Mouse (Mus musculus) intestine, embryonic 15.5 days (tissue): ENCODE measurements around the gene Map9. TPM values are rescaled to one million over a fixed set of nuclear protein-coding genes. Genes with fewer than 3 reads are reported as not detected.
"Not testable (repeated sequence)": the region's sequence is repeated elsewhere in the genome, so short reads cannot be mapped to it uniquely, and the experiment has no call there.

Source experiments
- ATAC-seq: fragments of 200-750 bp; cut with Nextera tagmentation; 2 replicates; pipeline ENCODE4 v1.8.0; 2017; ENCODE audit warnings: moderate TSS enrichment, moderate library complexity
- H3K27ac ChIP-seq: fragments of 300-500 bp; sonication (generic); 2 replicates; pipeline ENCODE4 v1.5.1; 2015; ENCODE audit warnings: mild to moderate bottlenecking, inconsistent platforms
- H3K27me3 ChIP-seq: fragments of 300-500 bp; sonication (generic); replicated peaks from 2 replicates; pipeline ENCODE4 v1.6.1; 2015; ENCODE audit warnings: inconsistent platforms
- H3K36me3 ChIP-seq: fragments of 300-500 bp; sonication (generic); 2 replicates; pipeline ENCODE4 v1.6.1; 2015; ENCODE audit warnings: inconsistent platforms
- H3K4me1 ChIP-seq: fragments of 300-500 bp; sonication (generic); replicated peaks from 2 replicates; pipeline ENCODE4 v1.6.1; 2015; ENCODE audit warnings: inconsistent platforms
- H3K4me2 ChIP-seq: fragments of 300-500 bp; sonication (generic); replicated peaks from 2 replicates; pipeline ENCODE4 v1.6.1; 2015; ENCODE audit warnings: mild to moderate bottlenecking, inconsistent platforms
- H3K4me3 ChIP-seq: fragments of 300-500 bp; sonication (generic); replicated peaks from 2 replicates; pipeline ENCODE4 v1.5.1; 2015; ENCODE audit warnings: inconsistent platforms
- H3K9ac ChIP-seq: fragments of 300-500 bp; sonication (generic); 2 replicates; pipeline ENCODE4 v1.6.1; 2015; ENCODE audit warnings: inconsistent platforms
- H3K9me3 ChIP-seq: fragments of 300-500 bp; sonication (generic); 2 replicates; pipeline ENCODE4 v1.6.1; 2016; ENCODE audit warnings: inconsistent platforms
- WGBS: fragments of 180-500 bp; shearing (Covaris S2); methylation state at CpG from one replicate; pipeline ENCODE4 v1.1.7; 2015; 5-methylcytosine and 5-hydroxymethylcytosine counted together
- polyA plus RNA-seq: library from polyadenylated mRNA; unstranded; fragments of >200 nt; fragmentation: Nextera tagmentation; extraction: Ambion mirVana; gene quantifications from 2 replicates; pipeline ENCODE4 v1.2.1, GENCODE M21; 2015

The Map9 gene
- polyA plus RNA-seq, 1 experiment from 2014 or later: 7.4 TPM

DNA sequence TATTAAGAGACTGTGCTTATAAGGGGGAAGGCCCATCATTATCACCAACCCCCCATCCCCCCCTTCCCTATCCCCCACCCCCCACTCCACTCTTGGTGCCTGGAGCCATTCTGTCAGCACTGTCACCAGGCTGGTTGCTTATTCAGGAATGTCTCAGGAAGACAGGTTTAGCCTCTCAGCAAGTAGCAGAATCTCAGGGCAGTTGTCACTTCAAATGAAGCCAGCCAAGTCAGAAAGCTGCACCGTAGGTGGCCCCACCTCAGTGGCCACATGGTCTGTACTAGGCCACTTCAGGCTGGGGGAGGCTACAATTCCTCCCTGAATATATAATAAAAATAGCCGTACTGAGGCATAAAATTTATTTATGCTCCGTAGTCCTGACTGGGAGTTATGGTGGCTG is 83.1 kb downstream of the Map9 start:
- 54% methylated on average over 3 of the region's 3 CpGs for WGBS
- no peaks in the 10 kb centered on the region for H3K4me1 ChIP-seq
- ATAC-seq: no peak
- no peak overlapping the region for H3K4me2 ChIP-seq
- no peaks in the 10 kb centered on the region for H3K27me3 ChIP-seq
- H3K9me3 ChIP-seq: no peaks in the 10 kb centered on the region
- no peak overlapping the region for H3K27ac ChIP-seq
- no peaks in the 10 kb centered on the region for H3K36me3 ChIP-seq
- no peak overlapping the region for H3K9ac ChIP-seq
- no peak overlapping the region for H3K4me3 ChIP-seq

DNA sequence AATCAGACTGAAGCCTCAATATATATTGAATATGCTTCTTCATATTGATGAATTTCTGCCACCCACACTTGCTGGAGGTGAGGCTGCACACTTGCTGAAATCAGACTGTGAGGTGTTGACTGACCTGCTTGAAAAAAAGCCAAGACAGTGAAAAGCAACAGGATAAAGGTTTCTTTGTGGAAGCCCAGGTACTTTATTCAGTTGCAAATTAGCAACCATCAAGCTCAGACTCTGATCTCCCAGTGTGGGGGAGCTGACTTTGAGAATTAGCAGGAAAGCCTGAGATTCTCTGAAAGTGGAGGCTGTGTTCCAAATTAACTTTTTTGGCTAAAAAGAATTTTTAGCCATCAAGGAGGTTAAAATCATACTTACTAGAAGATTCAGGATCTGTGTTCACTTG is 83.8 kb downstream of the Map9 start:
- H3K4me2 ChIP-seq: not testable (repeated sequence)

More for the DNA sequence above, 83.8 kb downstream of the Map9 start:
- not testable (repeated sequence) for H3K9ac ChIP-seq, H3K4me1 ChIP-seq, H3K4me3 ChIP-seq, H3K27me3 ChIP-seq, ATAC-seq, H3K9me3 ChIP-seq, H3K36me3 ChIP-seq, H3K27ac ChIP-seq

Other genes starting within 250 kb of the Map9 start
- gene Gucy1a1, start 212.3 kb upstream of the Map9 start, polyA plus RNA-seq: 43.1 and 46.1 TPM in 2 replicates
- 1.2 TPM in 2 replicates for gene Npy2r, start 190.0 kb downstream of the Map9 start, polyA plus RNA-seq